Mouse (Mus musculus) cortical plate, adult 2 months (tissue): ENCODE data around the gene Rhbdf2.

Experiments
- CTCF ChIP-seq: fragments of 200-500 bp; IDR thresholded peaks from 2 replicates; pipeline ENCODE4 v1.5.1; 2011; ENCODE audit warnings: mild to moderate bottlenecking, control low read depth, low read length; ENCODE audit not compliant: insufficient read depth; ENCODE audit errors: extremely low read depth
- POLR2A ChIP-seq: fragments of 200-500 bp; IDR thresholded peaks from 2 replicates; pipeline ENCODE4 v1.6.1; 2011; ENCODE audit warnings: mild to moderate bottlenecking, low read length, control low read depth; ENCODE audit not compliant: insufficient read depth; ENCODE audit errors: extremely low read depth

DNA sequence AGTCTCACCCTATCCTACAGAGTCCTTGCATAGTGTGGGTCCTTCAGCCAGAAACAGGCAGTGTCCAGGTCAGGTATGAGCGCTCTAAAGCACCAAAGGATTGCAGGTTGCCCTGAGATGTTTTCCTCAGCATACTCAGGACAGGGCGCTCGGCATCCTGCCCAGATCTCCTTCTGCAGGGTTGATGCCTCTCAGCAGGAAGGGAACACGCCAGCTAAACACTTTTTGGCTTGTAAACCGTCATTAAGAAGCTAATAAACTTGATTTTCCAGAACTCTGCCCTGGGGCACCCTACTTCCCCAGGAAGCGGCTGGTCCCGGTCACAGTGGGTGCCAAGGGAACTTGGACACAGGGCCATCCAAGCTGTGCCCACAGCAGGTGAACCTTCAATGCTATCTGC is 7.7 kb downstream of the Rhbdf2 start:
- TF ChIP-seq CTCF (no peak), POLR2A (no peak)
